Mouse (Mus musculus): ENCODE results near the gene Iapp. TPM values are rescaled to one million over a fixed set of nuclear protein-coding genes. Genes with fewer than 3 reads are reported as not detected.

Iapp gene
- polyA plus RNA-seq (2015; fragmentation: Illumina TruSeq; extraction: RNeasy Lipid Tissue Mini Kit (QIAGEN cat#74804); ENCODE audit: insufficient read depth, low read depth, low replicate concordance): 1,565 TPM

GRCm38 (mm10) chr6:142298098-142298497, at the start of gene Iapp:
Gene Iapp (plus strand): TSS chr6:142298423.

DNA sequence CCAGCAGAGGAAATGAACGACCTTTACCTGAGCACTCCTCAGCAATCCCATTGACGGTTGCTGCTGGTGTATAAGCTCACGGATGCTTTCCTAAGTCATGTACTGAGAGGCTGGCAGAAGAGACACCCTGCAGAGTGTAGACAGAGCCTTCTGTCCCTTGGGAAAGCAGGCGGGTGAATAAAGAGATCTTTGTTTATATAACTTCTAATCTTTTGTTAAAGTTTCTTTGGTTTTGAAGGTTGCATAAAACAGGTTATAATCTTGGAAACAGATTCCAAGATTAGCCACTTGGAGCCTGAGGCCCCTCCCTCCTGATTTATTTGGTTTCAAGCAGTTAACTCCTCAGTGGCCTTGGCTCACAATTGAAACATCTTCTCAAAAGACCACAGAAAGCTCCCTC, 24.7 kb downstream of the Iapp start, which contains the start of gene Slco1a5:
Gene Slco1a5 (minus strand): TSS at position 101 of the 400 bp plus-strand sequence.

GRCm38 (mm10) chr6:142345440-142346038, 47.3 kb downstream of the Iapp start, which contains the start of gene Pyroxd1:
Gene Pyroxd1 (plus strand): TSS chr6:142345654.

Other genes with a start within 250 kb of the Iapp start
- 1.0 TPM for gene Slco1a6, start 89.9 kb upstream of the Iapp start, polyA plus RNA-seq (2015; fragmentation: Illumina TruSeq; extraction: RNeasy Lipid Tissue Mini Kit (QIAGEN cat#74804); ENCODE audit: insufficient read depth, low read depth, low replicate concordance)
- gene Slco1a5, start 24.6 kb downstream of the Iapp start, polyA plus RNA-seq (2015; fragmentation: Illumina TruSeq; extraction: RNeasy Lipid Tissue Mini Kit (QIAGEN cat#74804); ENCODE audit: insufficient read depth, low read depth, low replicate concordance): not detected
- 4.0 TPM for gene Pyroxd1, start 47.2 kb downstream of the Iapp start, polyA plus RNA-seq (2015; fragmentation: Illumina TruSeq; extraction: RNeasy Lipid Tissue Mini Kit (QIAGEN cat#74804); ENCODE audit: insufficient read depth, low read depth, low replicate concordance)
- 7.6 TPM for gene Recql, start 88.7 kb downstream of the Iapp start, polyA plus RNA-seq (2015; fragmentation: Illumina TruSeq; extraction: RNeasy Lipid Tissue Mini Kit (QIAGEN cat#74804); ENCODE audit: insufficient read depth, low read depth, low replicate concordance)
- gene Golt1b, start 88.8 kb downstream of the Iapp start, polyA plus RNA-seq (2015; fragmentation: Illumina TruSeq; extraction: RNeasy Lipid Tissue Mini Kit (QIAGEN cat#74804); ENCODE audit: insufficient read depth, low read depth, low replicate concordance): 8.5 TPM
- gene Spx, start 115.0 kb downstream of the Iapp start, polyA plus RNA-seq (2015; fragmentation: Illumina TruSeq; extraction: RNeasy Lipid Tissue Mini Kit (QIAGEN cat#74804); ENCODE audit: insufficient read depth, low read depth, low replicate concordance): 1.8 TPM
- not detected for gene Gys2, start 174.7 kb downstream of the Iapp start, polyA plus RNA-seq (2015; fragmentation: Illumina TruSeq; extraction: RNeasy Lipid Tissue Mini Kit (QIAGEN cat#74804); ENCODE audit: insufficient read depth, low read depth, low replicate concordance)
- gene Ldhb, start 209.5 kb downstream of the Iapp start, polyA plus RNA-seq (2015; fragmentation: Illumina TruSeq; extraction: RNeasy Lipid Tissue Mini Kit (QIAGEN cat#74804); ENCODE audit: insufficient read depth, low read depth, low replicate concordance): 12.6 TPM

All from pancreas, adult 10 weeks (tissue).